In genomic region chr17:5504969-5505368, GRCm38 (mm10) we compare ENCODE assay signal across 25 mouse cellular contexts. TPM values are rescaled to one million over a fixed set of nuclear protein-coding genes. Genes with fewer than 3 reads are reported as not detected.
A peak's percentile ranks its signal among the peaks of the same experiment; 100 is the strongest.
DNase-seq lines count a peak whose midpoint lies in the region; ATAC-seq and TF ChIP-seq lines count a peak whose summit lies in the region.
"Had no signal": no experiment of that assay in that cellular context is flagged by ENCODE, and none has a peak within 500 bp of the region (broad histone marks: within the 10 kb centered on the region; RNA-seq: fewer than 3 reads in every experiment).

No protein-coding gene starts in this region.

- H3K9ac ChIP-seq in liver, embryonic 15.5 days: peak overlapping the region; percentile 45
- H3K9ac ChIP-seq in forebrain, embryonic 16.5 days (replicated peaks; ENCODE audit: low read depth, low read length): no peak overlapping the region
- H3K9ac ChIP-seq: embryonic facial prominence, embryonic 15.5 days; forebrain, embryonic 13.5 days; heart, embryonic 15.5 days; hindbrain, embryonic 13.5 days had no signal

- no peak for DNase-seq in gastrocnemius, adult 2 months
- no peak for DNase-seq in gastrocnemius, postnatal 25 days
- DNase-seq in layer of hippocampus, adult 9-11 months: no peak
- no peak for DNase-seq in kidney, adult 9 months
- DNase-seq: adrenal gland, postnatal 25 days; B cell, adult 2 months; cerebellum, adult 18-20 months; cerebellum, adult 9-11 months; cerebellum, postnatal 36 days; gastrocnemius, postnatal 10 days; heart, adult 2 months; heart, postnatal 14 days had no signal

- TF ChIP-seq CTCF in gastrocnemius, adult 2 months (IDR thresholded peaks at IDR 0.05): no peak

- peak overlapping the region; percentile 61 for H3K27ac ChIP-seq in gastrocnemius, adult 2 months
- peak overlapping the region; percentile 95 for H3K27ac ChIP-seq in liver, embryonic 15.5 days (replicated peaks)
- H3K27ac ChIP-seq in forebrain, embryonic 16.5 days (ENCODE audit: low read length): no peak overlapping the region
- H3K27ac ChIP-seq: embryonic facial prominence, embryonic 15.5 days; forebrain, embryonic 13.5 days; heart, adult 2 months; heart, embryonic 15.5 days; hindbrain, embryonic 13.5 days; hindbrain, postnatal 0 days had no signal

- peak overlapping the region; percentile 72 for H3K4me2 ChIP-seq in liver, embryonic 15.5 days
- H3K4me2 ChIP-seq in forebrain, embryonic 16.5 days (ENCODE audit: low read length): no peak overlapping the region
- H3K4me2 ChIP-seq: embryonic facial prominence, embryonic 15.5 days; forebrain, embryonic 13.5 days; heart, embryonic 11.5 days; heart, embryonic 15.5 days; hindbrain, embryonic 13.5 days had no signal

- H3K27me3 ChIP-seq in liver, embryonic 15.5 days: no peaks in the 10 kb centered on the region
- no peaks in the 10 kb centered on the region for H3K27me3 ChIP-seq in forebrain, embryonic 16.5 days (replicated peaks; ENCODE audit: control insufficient read depth, insufficient read depth, low read length)
- H3K27me3 ChIP-seq: embryonic facial prominence, embryonic 15.5 days; forebrain, embryonic 13.5 days; heart, embryonic 15.5 days; hindbrain, embryonic 13.5 days; Patski had no signal

- ATAC-seq in erythroid progenitor cell, adult 5-6 weeks (replicated peaks; ENCODE audit: low FRiP score, poor library complexity, severe bottlenecking): peak; percentile 54
- ATAC-seq in liver, embryonic 15.5 days (ENCODE audit: insufficient read depth): no peak
- ATAC-seq in megakaryocyte-erythroid progenitor cell, adult 5-6 weeks (replicated peaks; ENCODE audit: low FRiP score, low TSS enrichment, poor library complexity, severe bottlenecking): peak; percentile 35; the same call in 1 of the 2 replicates
- ATAC-seq in forebrain, embryonic 16.5 days: no peak
- ATAC-seq: activated CD4-positive, CD25-positive, alpha-beta regulatory T cell, adult 4 months; CD4-positive, CD25-positive, alpha-beta regulatory T cell, adult 4 months; forebrain, embryonic 13.5 days; hindbrain, postnatal 0 days; Patski had no signal

- H3K4me1 ChIP-seq in liver, embryonic 15.5 days (replicated peaks): peaks cover 71% of the 10 kb centered on the region
- H3K4me1 ChIP-seq in forebrain, embryonic 16.5 days (replicated peaks; ENCODE audit: control insufficient read depth, insufficient read depth, low read length): peaks cover 5% of the 10 kb centered on the region

- 23% methylated on average over 4 of the region's 4 CpGs for WGBS in liver, embryonic 15.5 days (ENCODE audit: insufficient replicate concordance)
- WGBS in forebrain, embryonic 16.5 days: 86% methylated on average over 4 of the region's 4 CpGs

- H3K36me3 ChIP-seq in liver, embryonic 15.5 days (replicated peaks): no peaks in the 10 kb centered on the region
- no peaks in the 10 kb centered on the region for H3K36me3 ChIP-seq in forebrain, embryonic 16.5 days (ENCODE audit: control insufficient read depth, insufficient read depth)
- H3K36me3 ChIP-seq: embryonic facial prominence, embryonic 15.5 days; heart, embryonic 15.5 days; hindbrain, embryonic 13.5 days had no signal

- H3K4me3 ChIP-seq in gastrocnemius, adult 2 months: no peak overlapping the region
- peak overlapping the region; percentile 17 for H3K4me3 ChIP-seq in liver, embryonic 15.5 days (replicated peaks)
- no peak overlapping the region for H3K4me3 ChIP-seq in forebrain, embryonic 16.5 days (replicated peaks; ENCODE audit: low read length)
- H3K4me3 ChIP-seq: embryonic facial prominence, embryonic 15.5 days; forebrain, embryonic 13.5 days; heart, adult 2 months; heart, embryonic 15.5 days; hindbrain, embryonic 13.5 days had no signal

- no peaks in the 10 kb centered on the region for H3K9me3 ChIP-seq in liver, embryonic 15.5 days (replicated peaks)
- H3K9me3 ChIP-seq in forebrain, embryonic 16.5 days (ENCODE audit: control insufficient read depth, low read length): no peaks in the 10 kb centered on the region
- H3K9me3 ChIP-seq: embryonic facial prominence, embryonic 15.5 days; forebrain, embryonic 13.5 days; heart, embryonic 15.5 days; hindbrain, embryonic 13.5 days had no signal

- intact Hi-C loops in gastrocnemius, adult 2 months (cut with DNase I): no loop called here

RNA-seq across cellular contexts. Expression of gene Zdhhc14, which starts 12.6 kb away (rescaled TPM):
- total RNA-seq in gastrocnemius, adult 2 months (2021): 1 to 10 TPM; 2.0 to 4.3 TPM
- 1 to 10 TPM; 2.8 to 3.1 TPM for total RNA-seq in gastrocnemius, postnatal 25 days (2021)
- total RNA-seq in erythroid progenitor cell, adult 5-6 weeks (2015; ENCODE audit: low replicate concordance): 57.8 and 82.9 TPM in 2 replicates
- total RNA-seq in erythroid progenitor cell, adult 5-6 weeks (2017; ENCODE audit: low replicate concordance): 46.3 and 48.9 TPM in 2 replicates
- polyA plus RNA-seq in liver, embryonic 15.5 days (2015; fragmentation: Nextera tagmentation; extraction: Ambion mirVana): 6.9 and 8.8 TPM in 2 replicates
- 17.2 and 19.2 TPM in 2 replicates for total RNA-seq in megakaryocyte-erythroid progenitor cell, adult 5-6 weeks (2014; fragmentation: Nextera tagmentation)
- total RNA-seq in megakaryocyte-erythroid progenitor cell, adult 5-6 weeks (2017): 7.0 and 9.8 TPM in 2 replicates
- polyA plus RNA-seq in forebrain, embryonic 16.5 days (2015; fragmentation: Nextera tagmentation; extraction: Ambion mirVana): 6.6 and 8.1 TPM in 2 replicates

Comparison
In these comparisons a context has a peak if more than half of its experiments do, and no peak if none do; other contexts are left out.
1. ATAC-seq: peak in erythroid progenitor cell, adult 5-6 weeks (single experiment) and megakaryocyte-erythroid progenitor cell, adult 5-6 weeks (single experiment); none in liver, embryonic 15.5 days (single experiment) and forebrain, embryonic 16.5 days (single experiment).